Mouse (Mus musculus): ENCODE results near the gene Glmp. TPM values are rescaled to one million over a fixed set of nuclear protein-coding genes. Genes with fewer than 3 reads are reported as not detected.

Gene Glmp
- polyA plus RNA-seq, 1 experiment from 2014 or later: 87.2 TPM

- Histone ChIP-seq H3K9ac (ENCODE audit: low read length) (no peak overlapping the region), H3K27ac (ENCODE audit: low read depth, low read length) (no peak overlapping the region), H3K4me2 (ENCODE audit: low read depth, low read length, severe bottlenecking) (no peak overlapping the region), H3K4me3 (ENCODE audit: low read depth, low read length) (no peak overlapping the region), H3K9me3 (ENCODE audit: control insufficient read depth, low read length) (no peaks in the 10 kb centered on the region), H3K27me3 (ENCODE audit: control insufficient read depth, insufficient read depth, low read length) (no peaks in the 10 kb centered on the region), H3K4me1 (replicated peaks; ENCODE audit: control insufficient read depth, insufficient read depth, low read length) (no peaks in the 10 kb centered on the region; the same call in 1 of the 2 replicates), H3K36me3 (ENCODE audit: control insufficient read depth, insufficient read depth, low read length) (peaks cover 6% of the 10 kb centered on the region; the same call in 1 of the 2 replicates)
- 83% methylated on average over 3 of the region's 3 CpGs for WGBS
- DNase-seq (ENCODE audit: low spot score): no peak
- ATAC-seq (replicated peaks; ENCODE audit: low FRiP score): no peak
These were observed 14.2 kb downstream of the Glmp start for GRCm38 (mm10) chr3:88339006-88339405.

DNA sequence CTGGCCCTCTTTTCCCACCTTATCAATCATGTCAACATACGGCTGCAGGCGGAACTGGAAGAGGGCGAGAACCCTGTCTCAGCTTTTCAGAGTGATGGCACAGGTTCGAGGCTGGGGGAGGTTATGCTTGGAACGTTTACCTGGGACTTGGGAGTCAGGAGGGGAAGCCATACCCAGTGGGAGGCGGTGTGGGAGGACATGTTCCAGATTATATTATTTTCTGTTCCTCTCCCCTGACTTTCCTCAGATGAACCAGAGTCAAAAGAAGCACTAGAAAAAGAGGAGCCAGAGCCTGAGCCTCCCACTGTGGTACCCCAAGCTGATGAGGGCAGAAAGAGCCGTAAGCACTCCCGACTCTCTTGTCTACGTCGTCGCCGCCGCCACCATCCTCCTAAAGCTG lies 25.9 kb downstream of the Glmp start:
- 95% methylated on average over 13 of the region's 13 CpGs for WGBS
- Histone ChIP-seq H3K4me2 (ENCODE audit: low read depth, low read length, severe bottlenecking) (no peak overlapping the region), H3K9ac (ENCODE audit: low read length) (no peak overlapping the region), H3K27ac (ENCODE audit: low read depth, low read length) (no peak overlapping the region), H3K4me1 (replicated peaks; ENCODE audit: control insufficient read depth, insufficient read depth, low read length) (no peaks in the 10 kb centered on the region), H3K9me3 (ENCODE audit: control insufficient read depth, low read length) (no peaks in the 10 kb centered on the region), H3K4me3 (ENCODE audit: low read depth, low read length) (no peak overlapping the region), H3K36me3 (ENCODE audit: control insufficient read depth, insufficient read depth, low read length) (peaks cover 46% of the 10 kb centered on the region), H3K27me3 (ENCODE audit: control insufficient read depth, insufficient read depth, low read length) (no peaks in the 10 kb centered on the region)
- no peak for DNase-seq (ENCODE audit: low spot score)
- no peak for ATAC-seq (replicated peaks; ENCODE audit: low FRiP score)

DNA sequence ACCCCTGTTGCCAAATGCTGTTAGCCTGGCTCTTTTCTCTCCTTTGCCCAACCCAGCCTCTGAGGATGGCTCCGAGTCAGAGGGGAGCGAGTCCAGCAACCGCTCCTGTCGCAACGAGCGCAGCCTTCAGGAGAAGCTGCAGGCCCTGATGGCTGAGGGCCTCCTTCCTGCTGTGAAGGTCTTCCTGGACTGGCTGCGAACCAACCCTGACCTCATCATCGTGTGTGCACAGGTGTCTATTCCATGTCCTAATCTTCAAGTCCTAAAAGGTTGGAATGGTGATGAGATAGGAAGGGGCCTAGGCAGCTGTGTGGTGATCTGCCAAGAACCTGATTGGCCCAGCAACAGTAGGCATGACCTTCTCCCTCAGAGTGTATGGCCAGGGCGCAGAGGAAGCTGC lies 28.1 kb downstream of the Glmp start:
- 96% methylated on average over 9 of the region's 9 CpGs for WGBS
- peaks cover 42% of the 10 kb centered on the region for H3K36me3 ChIP-seq (ENCODE audit: control insufficient read depth, insufficient read depth, low read length)
- no peaks in the 10 kb centered on the region for H3K4me1 ChIP-seq (replicated peaks; ENCODE audit: control insufficient read depth, insufficient read depth, low read length)
- ATAC-seq (replicated peaks; ENCODE audit: low FRiP score): no peak
- no peak overlapping the region for H3K4me3 ChIP-seq (ENCODE audit: low read depth, low read length)
- no peak overlapping the region for H3K27ac ChIP-seq (ENCODE audit: low read depth, low read length)
- H3K9ac ChIP-seq (ENCODE audit: low read length): no peak overlapping the region
- H3K27me3 ChIP-seq (ENCODE audit: control insufficient read depth, insufficient read depth, low read length): no peaks in the 10 kb centered on the region
- no peak for DNase-seq (ENCODE audit: low spot score)
- H3K4me2 ChIP-seq (ENCODE audit: low read depth, low read length, severe bottlenecking): no peak overlapping the region
- H3K9me3 ChIP-seq (ENCODE audit: control insufficient read depth, low read length): no peaks in the 10 kb centered on the region

DNA sequence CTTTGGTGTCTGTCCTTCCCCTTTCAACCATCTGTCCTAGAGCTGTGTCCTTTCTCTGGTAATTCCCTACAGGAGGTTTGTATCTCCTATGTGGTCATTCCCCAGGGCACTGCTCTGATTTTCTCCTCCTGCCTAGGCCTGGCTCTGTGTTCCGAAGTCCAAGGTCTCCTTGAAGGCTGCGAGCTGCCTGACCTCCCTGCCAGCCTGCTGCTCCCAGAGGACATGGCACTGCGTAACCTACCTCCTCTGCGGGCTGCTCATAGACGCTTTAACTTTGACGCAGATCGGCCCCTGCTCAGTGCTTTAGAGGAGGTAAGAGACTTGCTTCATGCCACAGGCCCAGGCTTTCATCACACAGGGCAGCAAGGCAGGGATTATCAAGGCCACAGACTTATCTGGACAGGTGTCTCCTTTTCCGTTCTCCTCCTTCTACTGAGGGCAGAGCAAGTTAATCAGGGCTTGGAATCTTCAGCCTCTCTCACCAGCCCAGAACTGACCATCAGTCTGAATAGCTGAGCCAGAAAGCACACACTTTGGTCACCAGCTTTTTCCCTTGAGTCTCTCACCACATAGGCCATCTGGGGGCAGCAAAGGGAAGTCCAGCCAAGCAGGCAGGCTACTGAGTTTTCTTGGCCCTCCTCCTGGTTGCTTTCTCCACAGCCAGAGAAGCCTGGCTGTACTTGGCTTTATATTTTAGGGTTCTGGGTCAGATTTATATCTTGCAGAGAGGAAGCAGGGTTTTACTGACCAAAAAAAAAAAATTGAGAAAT lies 29.8 kb downstream of the Glmp start:
- no peak overlapping the region for H3K9ac ChIP-seq (ENCODE audit: low read length)
- ATAC-seq (replicated peaks; ENCODE audit: low FRiP score) (no peak), DNase-seq (ENCODE audit: low spot score) (no peak)
- no peaks in the 10 kb centered on the region for H3K9me3 ChIP-seq (ENCODE audit: control insufficient read depth, low read length)
- no peak overlapping the region for H3K4me3 ChIP-seq (ENCODE audit: low read depth, low read length)
- WGBS: 97% methylated on average over 8 of the region's 8 CpGs
- no peak overlapping the region for H3K4me2 ChIP-seq (ENCODE audit: low read depth, low read length, severe bottlenecking)
- peaks cover 41% of the 10 kb centered on the region for H3K36me3 ChIP-seq (ENCODE audit: control insufficient read depth, insufficient read depth, low read length)
- H3K4me1 ChIP-seq (replicated peaks; ENCODE audit: control insufficient read depth, insufficient read depth, low read length): no peaks in the 10 kb centered on the region
- no peaks in the 10 kb centered on the region for H3K27me3 ChIP-seq (ENCODE audit: control insufficient read depth, insufficient read depth, low read length)
- no peak overlapping the region for H3K27ac ChIP-seq (ENCODE audit: low read depth, low read length)

DNA sequence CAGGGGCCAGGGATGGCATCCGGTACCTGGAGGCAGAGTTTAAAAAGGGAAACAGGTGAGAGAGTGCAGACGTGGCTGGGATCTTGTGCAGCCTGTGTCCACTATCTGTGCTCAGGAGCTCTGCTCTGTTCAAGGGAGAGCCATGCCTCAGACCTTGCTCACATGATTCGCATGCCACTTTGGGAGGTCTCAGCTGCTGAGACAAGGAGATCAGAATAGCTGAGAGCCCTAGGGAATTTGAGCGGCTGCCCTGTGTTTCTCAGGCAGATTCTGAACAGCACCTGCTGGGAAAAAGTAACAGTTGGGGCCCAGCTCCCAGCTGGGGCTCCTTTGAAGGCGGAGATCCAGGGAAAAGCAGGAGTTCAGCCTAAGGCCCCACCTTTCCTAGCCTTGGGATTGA lies 34.8 kb downstream of the Glmp start:
- Histone ChIP-seq H3K27me3 (ENCODE audit: control insufficient read depth, insufficient read depth, low read length) (peaks cover 1% of the 10 kb centered on the region; the same call in 1 of the 2 replicates), H3K36me3 (ENCODE audit: control insufficient read depth, insufficient read depth, low read length) (peaks cover 26% of the 10 kb centered on the region), H3K9me3 (ENCODE audit: control insufficient read depth, low read length) (no peaks in the 10 kb centered on the region), H3K4me3 (ENCODE audit: low read depth, low read length) (no peak overlapping the region), H3K27ac (ENCODE audit: low read depth, low read length) (no peak overlapping the region), H3K9ac (ENCODE audit: low read length) (no peak overlapping the region; the same call in 1 of the 2 replicates), H3K4me2 (ENCODE audit: low read depth, low read length, severe bottlenecking) (no peak overlapping the region), H3K4me1 (replicated peaks; ENCODE audit: control insufficient read depth, insufficient read depth, low read length) (no peaks in the 10 kb centered on the region; the same call in 1 of the 2 replicates)
- DNase-seq (ENCODE audit: low spot score) (no peak), ATAC-seq (replicated peaks; ENCODE audit: low FRiP score) (no peak)
- 72% methylated on average over 5 of the region's 5 CpGs for WGBS

DNA sequence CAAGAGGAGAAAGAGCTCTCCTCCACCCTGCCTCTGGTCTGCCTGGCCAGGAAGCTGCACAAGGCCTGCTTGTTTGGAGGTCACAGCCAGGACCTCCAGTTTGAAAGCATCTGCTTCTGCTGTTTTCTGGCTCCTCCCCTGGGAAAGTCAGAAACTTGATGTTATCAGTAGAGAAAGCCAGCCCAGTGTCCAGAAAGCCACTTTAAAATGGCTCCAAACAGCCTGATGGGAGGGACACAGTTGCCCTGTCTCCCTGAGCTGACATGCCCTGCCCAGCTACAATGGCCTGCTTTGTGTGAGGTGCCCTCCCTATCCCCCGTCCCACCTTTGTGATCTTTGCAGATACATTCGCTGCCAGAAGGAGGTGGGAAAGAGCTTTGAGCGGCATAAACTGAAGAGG lies 35.2 kb downstream of the Glmp start:
- Histone ChIP-seq H3K4me1 (replicated peaks; ENCODE audit: control insufficient read depth, insufficient read depth, low read length) (no peaks in the 10 kb centered on the region; the same call in 1 of the 2 replicates), H3K9me3 (ENCODE audit: control insufficient read depth, low read length) (no peaks in the 10 kb centered on the region), H3K27ac (ENCODE audit: low read depth, low read length) (no peak overlapping the region), H3K4me2 (ENCODE audit: low read depth, low read length, severe bottlenecking) (no peak overlapping the region), H3K36me3 (ENCODE audit: control insufficient read depth, insufficient read depth, low read length) (peaks cover 23% of the 10 kb centered on the region), H3K27me3 (ENCODE audit: control insufficient read depth, insufficient read depth, low read length) (peaks cover 4% of the 10 kb centered on the region; the same call in 1 of the 2 replicates), H3K9ac (ENCODE audit: low read length) (no peak overlapping the region; the same call in 1 of the 2 replicates), H3K4me3 (ENCODE audit: low read depth, low read length) (no peak overlapping the region)
- ATAC-seq (replicated peaks; ENCODE audit: low FRiP score): no peak
- WGBS: 65% methylated on average over 3 of the region's 3 CpGs
- no peak for DNase-seq (ENCODE audit: low spot score)

GRCm38 (mm10) chr3:88361096-88361495 lies 36.3 kb downstream of the Glmp start:
- no peaks in the 10 kb centered on the region for H3K9me3 ChIP-seq (ENCODE audit: control insufficient read depth, low read length)
- DNase-seq (ENCODE audit: low spot score): peak; percentile 56
- no peak overlapping the region for H3K4me3 ChIP-seq (ENCODE audit: low read depth, low read length)
- ATAC-seq (replicated peaks; ENCODE audit: low FRiP score): no peak
- no peak overlapping the region for H3K9ac ChIP-seq (ENCODE audit: low read length)
- peaks cover 13% of the 10 kb centered on the region for H3K27me3 ChIP-seq (ENCODE audit: control insufficient read depth, insufficient read depth, low read length)
- H3K4me1 ChIP-seq (replicated peaks; ENCODE audit: control insufficient read depth, insufficient read depth, low read length): no peaks in the 10 kb centered on the region; the same call in 1 of the 2 replicates
- no peak overlapping the region for H3K27ac ChIP-seq (ENCODE audit: low read depth, low read length)
- WGBS: 85% methylated on average over 6 of the region's 6 CpGs
- H3K4me2 ChIP-seq (ENCODE audit: low read depth, low read length, severe bottlenecking): no peak overlapping the region
- H3K36me3 ChIP-seq (ENCODE audit: control insufficient read depth, insufficient read depth, low read length): peaks cover 19% of the 10 kb centered on the region

- peaks cover 17% of the 10 kb centered on the region for H3K36me3 ChIP-seq (ENCODE audit: control insufficient read depth, insufficient read depth, low read length)
- ATAC-seq (replicated peaks; ENCODE audit: low FRiP score): no peak
- 100% methylated on average over 2 of the region's 2 CpGs for WGBS
These were observed 36.9 kb downstream of the Glmp start for GRCm38 (mm10) chr3:88361612-88362313.

More at GRCm38 (mm10) chr3:88361612-88362313, 36.9 kb downstream of the Glmp start:
- DNase-seq (ENCODE audit: low spot score): peak; percentile 41
- no peak overlapping the region for H3K27ac ChIP-seq (ENCODE audit: low read depth, low read length)
- no peak overlapping the region for H3K4me2 ChIP-seq (ENCODE audit: low read depth, low read length, severe bottlenecking)
- H3K4me3 ChIP-seq (ENCODE audit: low read depth, low read length): no peak overlapping the region
- H3K27me3 ChIP-seq (ENCODE audit: control insufficient read depth, insufficient read depth, low read length): peaks cover 14% of the 10 kb centered on the region
- no peak overlapping the region for H3K9ac ChIP-seq (ENCODE audit: low read length)
- H3K9me3 ChIP-seq (ENCODE audit: control insufficient read depth, low read length): no peaks in the 10 kb centered on the region
- H3K4me1 ChIP-seq (replicated peaks; ENCODE audit: control insufficient read depth, insufficient read depth, low read length): no peaks in the 10 kb centered on the region; the same call in 1 of the 2 replicates
